Mouse (Mus musculus): Measurements from ENCODE around the gene Calm5. TPM values are rescaled to one million over a fixed set of nuclear protein-coding genes. Genes with fewer than 3 reads are reported as not detected.
"Not testable (repeated sequence)": the region's sequence is repeated elsewhere in the genome, so short reads cannot be mapped to it uniquely, and the experiment has no call there.

The Calm5 gene
- polyA plus RNA-seq (2015; fragmentation: Nextera tagmentation; extraction: Ambion mirVana): not detected in 2 replicates

GRCm38 (mm10) chr13:3853648-3854333, at the start of gene Calm5:
Gene Calm5, plus strand, starts transcription at chr13:3854173.
- H3K27ac ChIP-seq (replicated peaks); H3K4me2 ChIP-seq; H3K4me1 ChIP-seq (replicated peaks); H3K36me3 ChIP-seq (replicated peaks); H3K9me3 ChIP-seq (replicated peaks); H3K4me3 ChIP-seq (replicated peaks); ATAC-seq (ENCODE audit: insufficient read depth); H3K9ac ChIP-seq: not testable (repeated sequence)
- 42% methylated on average over 3 of the region's 3 CpGs for WGBS (ENCODE audit: insufficient replicate concordance)
- peaks cover 14% of the 10 kb centered on the region for H3K27me3 ChIP-seq

- Histone ChIP-seq H3K4me2 (no peak within 1 kb of the TSS), H3K4me1 (replicated peaks) (no peaks in the 10 kb centered on the region), H3K27ac (replicated peaks) (no peak within 1 kb of the TSS), H3K9ac (no peak within 1 kb of the TSS), H3K9me3 (replicated peaks) (no peaks in the 10 kb centered on the region), H3K27me3 (no peaks in the 10 kb centered on the region), H3K4me3 (replicated peaks) (no peak within 1 kb of the TSS), H3K36me3 (replicated peaks) (no peaks in the 10 kb centered on the region)
- ATAC-seq (ENCODE audit: insufficient read depth): no peak
- 69% methylated on average over 13 of the region's 13 CpGs for WGBS (ENCODE audit: insufficient replicate concordance)
Observed at GRCm38 (mm10) chr13:3804186-3804585, 49.8 kb upstream of the Calm5 start, which contains the start of gene Calml3. Gene Calml3, minus strand, starts transcription at chr13:3804316.

GRCm38 (mm10) chr13:3805132-3805531, 48.8 kb upstream of the Calm5 start:
- no peak overlapping the region for H3K27ac ChIP-seq (replicated peaks)
- no peak overlapping the region for H3K9ac ChIP-seq

DNA sequence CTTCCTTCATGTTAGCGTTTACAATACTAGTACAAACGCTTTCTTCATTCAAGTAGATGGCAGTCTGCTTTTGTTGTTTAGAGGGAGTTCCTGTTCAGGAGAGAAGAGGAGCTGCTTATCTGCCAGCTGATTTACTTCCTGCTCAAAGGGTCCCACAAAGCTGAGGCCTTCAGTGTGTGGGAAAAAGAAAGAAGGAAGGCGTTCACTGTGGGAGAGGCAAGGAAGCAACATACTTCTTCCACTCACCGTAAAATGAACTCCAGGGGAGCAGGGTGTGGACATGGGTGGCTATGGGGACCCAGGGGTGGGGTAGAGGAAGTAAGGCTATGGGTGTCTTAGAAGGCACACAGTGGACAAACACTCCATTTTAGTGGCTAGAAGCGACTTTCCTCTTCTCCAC, 48.3 kb upstream of the Calm5 start:
- ATAC-seq (ENCODE audit: insufficient read depth): no peak
- Histone ChIP-seq H3K9me3 (replicated peaks) (no peaks in the 10 kb centered on the region), H3K27ac (replicated peaks) (no peak overlapping the region), H3K4me2 (no peak overlapping the region), H3K27me3 (no peaks in the 10 kb centered on the region), H3K9ac (no peak overlapping the region), H3K4me3 (replicated peaks) (no peak overlapping the region), H3K4me1 (replicated peaks) (no peaks in the 10 kb centered on the region), H3K36me3 (replicated peaks) (no peaks in the 10 kb centered on the region)
- WGBS (ENCODE audit: insufficient replicate concordance): 26% methylated on average over 5 of the region's 5 CpGs

More at GRCm38 (mm10) chr13:3805132-3805531, 48.8 kb upstream of the Calm5 start:
- H3K4me3 ChIP-seq (replicated peaks): no peak overlapping the region
- ATAC-seq (ENCODE audit: insufficient read depth): no peak
- H3K4me1 ChIP-seq (replicated peaks): no peaks in the 10 kb centered on the region
- no peaks in the 10 kb centered on the region for H3K9me3 ChIP-seq (replicated peaks)
- no peak overlapping the region for H3K4me2 ChIP-seq
- WGBS (ENCODE audit: insufficient replicate concordance): 46% methylated on average over 2 of the region's 2 CpGs
- H3K27me3 ChIP-seq: no peaks in the 10 kb centered on the region
- H3K36me3 ChIP-seq (replicated peaks): no peaks in the 10 kb centered on the region

DNA sequence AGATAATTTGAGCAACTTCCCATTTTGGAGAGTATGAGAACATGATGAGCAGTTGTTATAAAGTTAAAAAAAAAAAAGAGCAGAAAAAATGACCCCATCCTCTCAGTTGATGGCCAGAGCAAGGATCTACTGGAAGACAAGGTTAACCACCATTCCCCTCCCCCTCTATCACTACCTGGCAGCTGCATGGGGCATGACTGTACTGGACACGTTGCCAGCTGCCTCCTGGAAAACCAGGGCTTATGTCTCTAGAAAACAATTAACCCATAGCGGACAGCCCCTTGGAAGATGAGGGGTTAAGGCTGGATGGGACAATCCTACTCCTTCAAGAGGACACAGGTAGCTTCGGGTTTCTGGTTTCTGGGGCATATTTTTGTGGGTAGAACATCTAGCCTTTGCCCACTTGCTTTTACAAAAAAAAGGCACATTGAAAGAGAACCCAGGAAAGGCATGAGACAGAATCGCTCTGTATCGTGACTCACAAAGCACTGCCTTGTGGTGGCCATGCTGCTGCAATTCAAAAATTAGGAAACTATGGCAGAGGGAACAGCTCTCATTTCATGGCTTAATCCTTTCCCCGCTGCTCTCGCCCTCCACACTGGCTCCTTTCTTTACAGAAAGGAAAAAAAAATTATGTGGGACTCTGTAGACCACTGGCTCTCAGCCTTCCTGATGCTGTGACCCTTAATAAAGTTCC, 46.7 kb upstream of the Calm5 start:
- no peak for ATAC-seq (ENCODE audit: insufficient read depth)
- WGBS (ENCODE audit: insufficient replicate concordance): 65% methylated on average over 7 of the region's 7 CpGs
- Histone ChIP-seq H3K4me3 (replicated peaks) (no peak overlapping the region), H3K36me3 (replicated peaks) (no peaks in the 10 kb centered on the region), H3K9ac (no peak overlapping the region), H3K4me2 (no peak overlapping the region), H3K27me3 (no peaks in the 10 kb centered on the region), H3K9me3 (replicated peaks) (no peaks in the 10 kb centered on the region), H3K27ac (replicated peaks) (no peak overlapping the region), H3K4me1 (replicated peaks) (no peaks in the 10 kb centered on the region)

DNA sequence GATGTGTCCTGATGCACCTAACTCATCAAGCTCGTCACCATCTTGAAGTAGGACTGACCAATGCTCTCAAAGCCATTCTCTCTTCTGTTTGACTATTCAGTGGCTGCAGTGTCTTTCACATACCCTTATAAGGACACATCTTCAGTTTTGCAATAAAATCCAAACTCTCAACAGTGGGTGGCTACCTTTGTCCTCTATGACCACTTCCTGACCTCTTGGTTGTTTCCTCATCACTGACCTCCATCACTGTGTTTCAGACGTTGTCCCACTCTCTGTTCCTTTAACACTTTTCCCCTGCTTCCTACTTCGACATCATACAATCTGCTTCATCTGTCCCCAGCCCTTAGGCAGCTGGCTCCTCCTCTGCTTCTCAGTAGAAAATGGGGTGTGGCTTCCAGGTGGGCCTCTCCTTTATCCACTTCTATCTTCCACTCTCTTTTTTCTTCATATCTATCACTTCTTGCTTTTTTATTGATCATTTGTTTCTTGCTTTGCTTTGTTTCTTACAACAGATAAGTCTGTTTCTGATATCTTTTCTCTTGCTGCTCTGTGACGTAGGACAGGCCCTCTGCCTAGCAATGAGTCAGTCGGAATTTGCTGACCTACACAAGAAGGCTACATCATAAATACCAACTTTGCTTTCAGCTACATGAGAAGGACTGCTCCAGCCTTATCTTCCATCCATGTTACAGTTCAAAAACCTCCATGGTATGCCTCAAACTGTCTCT, 35.8 kb upstream of the Calm5 start:
- no peak for ATAC-seq (ENCODE audit: insufficient read depth)
- Histone ChIP-seq H3K27me3 (no peaks in the 10 kb centered on the region), H3K9me3 (replicated peaks) (no peaks in the 10 kb centered on the region), H3K4me3 (replicated peaks) (no peak overlapping the region), H3K27ac (replicated peaks) (no peak overlapping the region), H3K36me3 (replicated peaks) (no peaks in the 10 kb centered on the region), H3K9ac (no peak overlapping the region), H3K4me2 (no peak overlapping the region), H3K4me1 (replicated peaks) (no peaks in the 10 kb centered on the region)
- 49% methylated on average over 5 of the region's 5 CpGs for WGBS (ENCODE audit: insufficient replicate concordance)

GRCm38 (mm10) chr13:3818740-3819076, 35.3 kb upstream of the Calm5 start:
- Histone ChIP-seq H3K27me3 (no peaks in the 10 kb centered on the region), H3K4me3 (replicated peaks) (no peak overlapping the region), H3K9ac (no peak overlapping the region), H3K9me3 (replicated peaks) (no peaks in the 10 kb centered on the region), H3K27ac (replicated peaks) (no peak overlapping the region), H3K4me1 (replicated peaks) (no peaks in the 10 kb centered on the region), H3K4me2 (no peak overlapping the region), H3K36me3 (replicated peaks) (no peaks in the 10 kb centered on the region)
- WGBS (ENCODE audit: insufficient replicate concordance): 75% methylated on average over 2 of the region's 2 CpGs
- ATAC-seq (ENCODE audit: insufficient read depth): no peak

GRCm38 (mm10) chr13:3822105-3822504, 31.9 kb upstream of the Calm5 start:
- no peak overlapping the region for H3K9ac ChIP-seq
- no peaks in the 10 kb centered on the region for H3K4me1 ChIP-seq (replicated peaks)
- H3K4me2 ChIP-seq: no peak overlapping the region
- WGBS (ENCODE audit: insufficient replicate concordance): 44% methylated on average over 4 of the region's 4 CpGs
- H3K27me3 ChIP-seq: no peaks in the 10 kb centered on the region
- H3K9me3 ChIP-seq (replicated peaks): no peaks in the 10 kb centered on the region
- H3K27ac ChIP-seq (replicated peaks): no peak overlapping the region
- no peak overlapping the region for H3K4me3 ChIP-seq (replicated peaks)
- no peaks in the 10 kb centered on the region for H3K36me3 ChIP-seq (replicated peaks)
- ATAC-seq (ENCODE audit: insufficient read depth): no peak

DNA sequence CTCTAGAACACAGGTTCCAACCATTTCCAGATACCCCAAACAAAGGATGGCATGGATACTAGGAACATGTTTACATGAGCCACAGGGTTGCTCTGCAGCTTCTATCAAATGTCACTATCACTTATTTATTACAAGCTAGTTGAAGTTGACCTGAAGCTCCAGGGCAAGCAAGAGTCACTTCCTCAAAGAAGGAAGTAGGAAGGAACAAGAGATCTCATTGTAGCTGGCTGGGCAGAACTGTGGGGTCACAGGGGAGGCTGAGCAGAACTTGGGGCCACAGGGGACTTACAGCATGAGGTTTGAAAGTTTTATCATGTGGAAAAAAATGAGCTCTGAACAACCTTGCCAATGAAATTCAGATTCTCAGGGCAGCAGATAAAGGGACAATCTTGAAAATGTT, 28.2 kb upstream of the Calm5 start:
- Histone ChIP-seq H3K9ac (no peak overlapping the region), H3K9me3 (replicated peaks) (no peaks in the 10 kb centered on the region)
- no peak for ATAC-seq (ENCODE audit: insufficient read depth)

DNA sequence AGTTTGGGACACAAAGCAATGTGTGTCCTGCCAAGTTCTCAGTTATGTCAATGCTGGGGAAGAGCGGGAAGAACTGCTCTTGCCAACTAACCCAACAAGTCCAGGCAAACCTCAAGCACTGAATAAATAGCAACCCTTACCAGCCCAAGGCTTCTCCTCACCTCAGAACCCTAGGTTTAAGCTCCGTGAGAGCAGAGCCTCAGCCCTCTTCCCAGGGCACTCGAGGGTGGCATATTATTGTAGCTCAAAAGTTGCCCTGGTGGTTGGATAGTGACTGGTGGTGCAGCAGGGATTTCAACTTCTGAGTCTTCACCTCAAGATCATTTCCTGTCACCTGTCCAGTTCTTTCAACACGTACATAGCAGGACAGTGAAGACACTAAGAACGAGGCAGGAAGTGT, 22.4 kb upstream of the Calm5 start:
- no peak overlapping the region for H3K4me2 ChIP-seq
- H3K27me3 ChIP-seq: 0 out of 2 replicates have a peak, but pooled peaks cover 3% of the 10 kb centered on the region
- no peak overlapping the region for H3K27ac ChIP-seq (replicated peaks)
- H3K36me3 ChIP-seq (replicated peaks): no peaks in the 10 kb centered on the region
- H3K4me3 ChIP-seq (replicated peaks): no peak overlapping the region
- H3K9me3 ChIP-seq (replicated peaks): no peaks in the 10 kb centered on the region
- no peaks in the 10 kb centered on the region for H3K4me1 ChIP-seq (replicated peaks)
- no peak overlapping the region for H3K9ac ChIP-seq
- 46% methylated on average over 5 of the region's 5 CpGs for WGBS (ENCODE audit: insufficient replicate concordance)
- no peak for ATAC-seq (ENCODE audit: insufficient read depth)

More for the DNA sequence above, 28.2 kb upstream of the Calm5 start:
- no peaks in the 10 kb centered on the region for H3K36me3 ChIP-seq (replicated peaks)
- no peak overlapping the region for H3K4me3 ChIP-seq (replicated peaks)
- H3K27me3 ChIP-seq: no peaks in the 10 kb centered on the region
- H3K4me2 ChIP-seq: no peak overlapping the region
- no peak overlapping the region for H3K27ac ChIP-seq (replicated peaks)
- H3K4me1 ChIP-seq (replicated peaks): no peaks in the 10 kb centered on the region

GRCm38 (mm10) chr13:3831994-3832393, 22.0 kb upstream of the Calm5 start:
- H3K4me1 ChIP-seq (replicated peaks): no peaks in the 10 kb centered on the region
- 41% methylated on average over 1 of the region's 1 CpGs for WGBS (ENCODE audit: insufficient replicate concordance)
- H3K9ac ChIP-seq: no peak overlapping the region
- no peaks in the 10 kb centered on the region for H3K36me3 ChIP-seq (replicated peaks)
- ATAC-seq (ENCODE audit: insufficient read depth): no peak
- H3K27ac ChIP-seq (replicated peaks): no peak overlapping the region
- H3K9me3 ChIP-seq (replicated peaks): no peaks in the 10 kb centered on the region
- no peak overlapping the region for H3K4me3 ChIP-seq (replicated peaks)
- H3K27me3 ChIP-seq: 0 out of 2 replicates have a peak, but pooled peaks cover 3% of the 10 kb centered on the region
- no peak overlapping the region for H3K4me2 ChIP-seq
